Mouse (Mus musculus) heart, embryonic 14.5 days (tissue): ENCODE measurements around the gene Rasgef1b. TPM values are rescaled to one million over a fixed set of nuclear protein-coding genes. Genes with fewer than 3 reads are reported as not detected.

Experiments used
- ATAC-seq: fragments of 200-750 bp; cut with Nextera tagmentation; 2 replicates; pipeline ENCODE4 v1.8.0; 2017; ENCODE audit warnings: low read depth, moderate TSS enrichment; ENCODE audit not compliant: insufficient number of reproducible peaks, insufficient read depth, low FRiP score
- H3K27ac ChIP-seq, 2 experiments: fragments of 200-500 bp in 1 of 2; fragments of 300-500 bp in 1 of 2; sonication (generic) in 1 of 2; replicated peaks in 1 of 2; 2 replicates each; pipeline ENCODE4 v1.5.1; 2012 to 2014; ENCODE audit warnings: low read depth in 2 of 2, low read length in 2 of 2, control low read depth in 1 of 2, mild to moderate bottlenecking in 1 of 2, mixed read lengths in 1 of 2; ENCODE audit not compliant: control insufficient read depth in 1 of 2, insufficient read depth in 1 of 2
- H3K27me3 ChIP-seq: fragments of 300-500 bp; sonication (generic); 2 replicates; pipeline ENCODE4 v1.6.1; 2014; ENCODE audit warnings: mild to moderate bottlenecking, low read length, control low read depth; ENCODE audit not compliant: control insufficient read depth, insufficient read depth
- H3K36me3 ChIP-seq: fragments of 300-500 bp; sonication (generic); 2 replicates; pipeline ENCODE4 v1.6.1; 2014; ENCODE audit warnings: mild to moderate bottlenecking, control low read depth, low read length, mixed read lengths; ENCODE audit not compliant: control insufficient read depth, insufficient read depth
- H3K4me1 ChIP-seq, 2 experiments: fragments of 200-500 bp in 1 of 2; fragments of 300-500 bp in 1 of 2; sonication (generic) in 1 of 2; 2 replicates each; pipeline ENCODE4 v1.6.1; 2012 to 2014; ENCODE audit warnings: low read length in 2 of 2, control low read depth in 1 of 2, mixed read lengths in 1 of 2; ENCODE audit not compliant: control insufficient read depth in 2 of 2, insufficient read depth in 2 of 2
- H3K4me2 ChIP-seq: fragments of 300-500 bp; sonication (generic); 2 replicates; pipeline ENCODE4 v1.6.1; 2014; ENCODE audit warnings: mild to moderate bottlenecking, low read length
- H3K4me3 ChIP-seq, 2 experiments: fragments of 200-500 bp in 1 of 2; fragments of 300-500 bp in 1 of 2; sonication (generic) in 1 of 2; 2 replicates each; pipeline ENCODE4 v1.5.1; 2012 to 2014; ENCODE audit warnings: low read length in 2 of 2, mild to moderate bottlenecking in 2 of 2, control low read depth in 1 of 2, low read depth in 1 of 2, moderate library complexity in 1 of 2; ENCODE audit not compliant: control insufficient read depth in 1 of 2, insufficient read depth in 1 of 2
- H3K9ac ChIP-seq: fragments of 300-500 bp; sonication (generic); 2 replicates; pipeline ENCODE4 v1.6.1; 2014; ENCODE audit warnings: mild to moderate bottlenecking, low read length
- H3K9me3 ChIP-seq: fragments of 300-500 bp; sonication (generic); 2 replicates; pipeline ENCODE4 v1.6.1; 2016; ENCODE audit warnings: low read length, control low read depth; ENCODE audit not compliant: control insufficient read depth
- WGBS: fragments of 180-500 bp; shearing (Covaris S2); extraction: QIAGEN DNeasy Blood & Tissue Kit; methylation state at CpG from one replicate; pipeline ENCODE4 v1.1.7; 2014; 5-methylcytosine and 5-hydroxymethylcytosine counted together
- polyA plus RNA-seq: library from polyadenylated mRNA; unstranded; fragments of >200 nt; fragmentation: Nextera tagmentation; extraction: Ambion mirVana; gene quantifications from 2 replicates; pipeline ENCODE4 v1.2.1, GENCODE M21; 2014

The Rasgef1b gene
- polyA plus RNA-seq, 1 experiment from 2014 or later, result 45.9 TPM

DNA sequence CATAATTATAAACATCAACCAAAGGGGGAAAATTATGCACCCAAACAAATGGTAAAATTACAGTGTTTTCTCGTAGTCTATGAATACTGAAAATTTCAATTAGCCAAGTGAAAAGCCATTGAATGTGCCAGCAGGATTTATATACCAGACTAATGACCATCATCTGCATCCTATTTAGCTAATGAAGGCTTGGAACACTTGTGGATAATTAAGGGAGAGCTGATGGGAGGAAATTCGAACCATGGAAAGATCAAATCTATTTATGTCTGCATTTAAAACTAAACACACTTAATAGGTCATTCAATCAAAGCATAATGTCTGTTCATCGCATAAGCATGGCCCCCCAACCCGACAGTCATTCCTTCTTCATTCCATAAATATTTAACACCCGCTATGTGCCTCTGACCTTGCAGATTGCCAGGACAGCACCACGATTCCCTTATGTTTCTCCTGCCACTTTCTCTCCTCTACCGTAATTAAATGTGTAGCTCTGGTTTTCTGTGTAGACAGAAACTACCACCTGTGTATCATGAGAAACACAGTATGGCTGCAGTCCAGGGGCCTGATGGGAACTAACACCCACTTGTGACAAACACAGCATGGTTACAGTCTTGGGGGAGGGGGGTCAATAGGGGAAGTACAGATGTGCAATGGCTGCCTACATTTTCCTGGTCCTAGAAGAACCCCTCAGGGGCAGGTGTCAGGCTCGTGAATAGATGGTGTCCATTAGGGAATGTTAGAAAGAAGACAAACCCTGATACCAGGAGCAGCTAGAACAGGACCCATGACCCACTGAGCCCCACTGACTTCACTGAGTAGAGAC lies 164.2 kb downstream of the Rasgef1b start:
- WGBS, result 52% methylated on average over 8 of the region's 8 CpGs
- ATAC-seq, result no peak
- Histone ChIP-seq H3K4me3 (no peak overlapping the region), H3K27ac (no peak overlapping the region), H3K36me3 (no peaks in the 10 kb centered on the region), H3K9me3 (no peaks in the 10 kb centered on the region), H3K27me3 (no peaks in the 10 kb centered on the region), H3K9ac (no peak overlapping the region), H3K4me2 (no peak overlapping the region), H3K4me1 (peaks cover 0 to 6% of the 10 kb centered on the region in 2 experiments; a peak in 2 of 4 replicates)

GRCm38 (mm10) chr5:99562096-99562495 lies 166.8 kb downstream of the Rasgef1b start:
- Histone ChIP-seq H3K36me3 (no peaks in the 10 kb centered on the region), H3K9ac (no peak overlapping the region), H3K4me3 (no peak overlapping the region), H3K4me1 (peaks cover 2 to 14% of the 10 kb centered on the region in 2 experiments; a peak in 3 of 4 replicates), H3K4me2 (no peak overlapping the region), H3K9me3 (no peaks in the 10 kb centered on the region), H3K27me3 (no peaks in the 10 kb centered on the region), H3K27ac (no peak overlapping the region)
- WGBS, result 51% methylated on average over 6 of the region's 6 CpGs
- no peak for ATAC-seq

DNA sequence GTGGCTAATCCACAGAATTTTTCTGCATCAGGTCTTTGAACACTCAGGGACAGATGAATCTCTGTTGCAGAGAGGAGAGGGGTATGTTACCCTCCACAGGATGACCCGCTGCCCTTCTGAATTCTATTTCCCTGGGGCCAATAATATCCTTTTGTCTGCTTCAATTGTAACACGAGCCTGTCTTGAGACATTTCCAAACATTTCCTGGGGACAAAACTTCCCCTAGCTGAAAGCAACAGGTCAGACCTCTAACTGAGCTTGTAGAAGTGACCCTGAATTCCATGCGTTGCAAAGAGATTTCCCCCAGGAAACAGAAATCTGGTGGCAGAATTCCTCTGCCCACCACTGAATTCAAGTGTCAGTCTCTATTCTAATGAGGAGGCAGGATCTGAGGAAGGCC lies 169.1 kb downstream of the Rasgef1b start:
- no peak for ATAC-seq
- 48% methylated on average over 3 of the region's 3 CpGs for WGBS
- H3K9me3 ChIP-seq, result no peaks in the 10 kb centered on the region
- H3K4me3 ChIP-seq, result no peak overlapping the region
- no peaks in the 10 kb centered on the region for H3K27me3 ChIP-seq
- H3K4me2 ChIP-seq, result no peak overlapping the region
- no peaks in the 10 kb centered on the region for H3K36me3 ChIP-seq
- H3K9ac ChIP-seq, result no peak overlapping the region
- H3K4me1 ChIP-seq, result peaks cover 2 to 10% of the 10 kb centered on the region in 2 experiments; a peak in 3 of 4 replicates
- no peak overlapping the region for H3K27ac ChIP-seq

DNA sequence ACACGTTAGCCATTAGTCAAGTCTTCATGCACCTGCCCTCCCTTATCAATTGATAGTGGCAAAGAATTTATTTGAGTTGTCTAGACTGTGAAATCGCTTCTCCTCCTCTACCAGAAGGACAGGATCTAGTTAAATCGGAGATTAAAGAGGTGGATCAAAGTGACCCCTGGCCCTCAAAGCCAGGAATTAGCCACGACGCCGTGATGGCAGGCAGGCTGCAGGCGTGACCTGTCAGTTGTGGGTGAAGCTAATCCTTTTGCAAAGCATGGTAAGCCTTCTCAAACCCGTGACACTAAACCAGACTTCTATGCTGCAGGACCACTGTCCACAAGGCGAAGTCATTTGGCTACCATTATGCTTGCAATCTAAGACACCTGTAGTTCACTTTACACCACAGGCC lies 170.6 kb downstream of the Rasgef1b start:
- H3K4me2 ChIP-seq, result no peak overlapping the region
- no peak for ATAC-seq
- H3K27ac ChIP-seq, result no peak overlapping the region
- no peaks in the 10 kb centered on the region for H3K9me3 ChIP-seq
- H3K9ac ChIP-seq, result no peak overlapping the region
- H3K36me3 ChIP-seq, result no peaks in the 10 kb centered on the region
- H3K4me3 ChIP-seq, result no peak overlapping the region
- peaks cover 2 to 9% of the 10 kb centered on the region in 2 experiments; a peak in 3 of 4 replicates for H3K4me1 ChIP-seq
- 65% methylated on average over 9 of the region's 9 CpGs for WGBS
- H3K27me3 ChIP-seq, result no peaks in the 10 kb centered on the region

DNA sequence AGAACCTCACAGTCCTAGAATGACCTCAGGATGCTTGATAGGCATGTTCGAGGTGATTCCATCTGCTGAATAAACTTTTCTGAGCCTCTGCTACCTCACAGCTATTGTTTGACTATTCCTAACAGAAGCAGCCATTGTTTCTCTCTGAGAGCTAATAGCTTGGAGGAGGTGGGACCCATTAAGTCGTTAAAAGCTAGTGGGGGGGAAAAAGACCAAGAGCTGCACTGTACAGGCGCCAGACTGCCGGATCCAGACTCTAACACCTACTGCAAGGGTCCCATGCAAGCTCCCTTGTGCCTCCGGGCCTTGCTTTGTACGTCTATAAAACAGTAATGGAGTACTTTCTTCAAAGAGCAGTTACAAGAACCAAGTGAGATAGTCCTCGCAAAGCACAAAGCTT lies 176.2 kb downstream of the Rasgef1b start:
- Histone ChIP-seq H3K27ac (no peak overlapping the region), H3K27me3 (no peaks in the 10 kb centered on the region), H3K4me1 (peaks cover 0 to 6% of the 10 kb centered on the region in 2 experiments; a peak in 2 of 4 replicates), H3K4me3 (no peak overlapping the region), H3K4me2 (no peak overlapping the region), H3K9ac (no peak overlapping the region), H3K9me3 (no peaks in the 10 kb centered on the region), H3K36me3 (no peaks in the 10 kb centered on the region)
- no peak for ATAC-seq
- WGBS, result 59% methylated on average over 7 of the region's 7 CpGs

GRCm38 (mm10) chr5:99544664-99545494 lies 184.0 kb downstream of the Rasgef1b start:
- Histone ChIP-seq H3K36me3 (no peaks in the 10 kb centered on the region), H3K27ac (no peak overlapping the region), H3K4me3 (no peak overlapping the region), H3K9ac (no peak overlapping the region), H3K4me1 (peaks cover 2 to 6% of the 10 kb centered on the region in 2 experiments; a peak in 2 of 4 replicates), H3K27me3 (no peaks in the 10 kb centered on the region), H3K4me2 (no peak overlapping the region), H3K9me3 (no peaks in the 10 kb centered on the region)
- 60% methylated on average over 6 of the region's 6 CpGs for WGBS
- ATAC-seq, result no peak

GRCm38 (mm10) chr5:99541999-99542765 lies 186.7 kb downstream of the Rasgef1b start:
- H3K9ac ChIP-seq, result no peak overlapping the region
- no peak for ATAC-seq
- no peaks in the 10 kb centered on the region for H3K36me3 ChIP-seq
- H3K4me1 ChIP-seq, result peaks cover 0 to 2% of the 10 kb centered on the region in 2 experiments; a peak in 2 of 4 replicates
- WGBS, result 78% methylated on average over 2 of the region's 2 CpGs
- H3K27me3 ChIP-seq, result no peaks in the 10 kb centered on the region
- no peaks in the 10 kb centered on the region for H3K9me3 ChIP-seq
- H3K4me3 ChIP-seq, result no peak overlapping the region
- no peak overlapping the region for H3K27ac ChIP-seq
- H3K4me2 ChIP-seq, result no peak overlapping the region
